Mouse (Mus musculus): ENCODE results near the gene Gm42906.

- no peak for TF ChIP-seq CTCF (IDR thresholded peaks at IDR 0.05; ENCODE audit: low read depth)
- no peak for TF ChIP-seq EP300 (optimal IDR thresholded peaks at IDR 0.05)
Observed at GRCm38 (mm10) chr5:151275986-151276385, 152.0 kb downstream of the Gm42906 start.

All from stomach, postnatal 0 days (tissue).